Mouse (Mus musculus) brain, embryonic 14.5 days (tissue): ENCODE results near the gene Strn4.

Experiments used
- CTCF ChIP-seq: fragments of 200-500 bp; IDR thresholded peaks from 2 replicates; pipeline ENCODE4 v1.5.1; 2012; ENCODE audit warnings: inconsistent platforms, mild to moderate bottlenecking, moderate library complexity, borderline replicate concordance; ENCODE audit not compliant: insufficient read depth, insufficient read length; ENCODE audit errors: extremely low read depth
- POLR2A ChIP-seq: fragments of 200-500 bp; IDR thresholded peaks from 2 replicates; pipeline ENCODE4 v1.6.1; 2012; ENCODE audit warnings: mild to moderate bottlenecking, inconsistent platforms, borderline replicate concordance; ENCODE audit not compliant: poor library complexity, insufficient read depth, insufficient read length, severe bottlenecking; ENCODE audit errors: extremely low read depth

- no peak for TF ChIP-seq CTCF
- TF ChIP-seq POLR2A: no peak
Observed at GRCm38 (mm10) chr7:16839427-16840108, 23.9 kb downstream of the Strn4 start.
